Mouse (Mus musculus) spleen, embryonic (tissue): Measurements from ENCODE around the gene Rps15a.

Source experiments
- CTCF ChIA-PET: fragments of 350-600 bp; sonication (Branson Sonifier 250); formaldehyde crosslinking; loops from one replicate; lab custom pipeline; 2022; lab: Charles Lee

Gene Rps15a

DNA sequence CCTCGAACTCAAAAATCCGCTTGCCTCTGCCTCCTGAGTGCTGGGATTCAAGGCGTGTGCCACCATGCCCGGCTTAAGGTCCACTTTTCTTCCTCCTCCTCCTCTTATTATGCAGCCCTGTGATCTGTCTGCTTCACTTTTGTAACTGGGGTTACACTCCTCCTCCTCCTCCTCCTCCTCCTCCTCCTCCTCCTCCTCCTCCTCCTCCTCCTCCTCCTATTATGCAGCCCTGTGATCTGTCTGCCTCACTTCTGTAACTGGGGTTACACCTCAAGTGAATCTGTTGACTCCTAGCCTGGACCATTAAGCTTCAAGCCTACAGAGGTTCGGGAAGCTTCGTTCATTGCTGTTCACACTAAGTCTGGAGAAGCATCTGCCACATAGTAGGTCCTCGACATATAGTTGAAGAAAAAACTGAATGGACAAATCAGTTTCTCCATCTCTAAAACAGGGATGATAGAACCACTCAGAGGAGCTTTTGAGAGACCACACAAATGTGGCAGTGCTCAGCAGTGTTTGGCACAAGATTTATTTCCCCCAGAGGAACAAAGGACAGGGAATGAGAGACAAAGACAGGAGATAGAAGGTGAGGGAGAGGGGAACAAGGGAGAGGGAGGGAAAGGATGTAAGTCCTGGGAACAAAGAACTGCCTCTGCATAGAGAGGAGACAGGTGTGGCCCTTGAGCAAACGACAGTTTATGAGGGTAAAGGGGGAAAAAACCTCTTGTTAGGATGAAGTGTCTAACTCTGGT lies 975 bp upstream of the Rps15a start:
- CTCF ChIA-PET, result interaction anchor here (0.7 to 1.4 kb wide), 2 partner anchors 12 to 37 kb away, joined by 5 to 10 read pairs; partner anchors contain the start of gene Arl6ip1

DNA sequence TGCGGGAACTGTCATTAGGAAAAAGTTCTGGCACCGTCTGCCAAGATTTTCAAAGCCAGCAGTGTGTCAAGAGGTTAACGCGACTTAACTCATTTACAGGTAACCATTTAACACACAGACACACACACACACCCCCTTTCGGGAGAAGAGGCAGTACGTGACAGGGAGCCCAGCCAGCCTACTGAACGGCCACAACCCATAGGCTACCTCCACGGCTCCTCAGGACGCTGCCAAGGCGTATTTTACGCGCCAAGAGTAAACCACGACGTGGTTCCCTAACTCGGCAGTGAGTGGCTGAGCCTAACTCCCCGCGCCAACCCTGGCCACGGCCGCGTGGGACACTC lies 483 bp downstream of the Rps15a start:
- CTCF ChIA-PET, result no interaction called here

DNA sequence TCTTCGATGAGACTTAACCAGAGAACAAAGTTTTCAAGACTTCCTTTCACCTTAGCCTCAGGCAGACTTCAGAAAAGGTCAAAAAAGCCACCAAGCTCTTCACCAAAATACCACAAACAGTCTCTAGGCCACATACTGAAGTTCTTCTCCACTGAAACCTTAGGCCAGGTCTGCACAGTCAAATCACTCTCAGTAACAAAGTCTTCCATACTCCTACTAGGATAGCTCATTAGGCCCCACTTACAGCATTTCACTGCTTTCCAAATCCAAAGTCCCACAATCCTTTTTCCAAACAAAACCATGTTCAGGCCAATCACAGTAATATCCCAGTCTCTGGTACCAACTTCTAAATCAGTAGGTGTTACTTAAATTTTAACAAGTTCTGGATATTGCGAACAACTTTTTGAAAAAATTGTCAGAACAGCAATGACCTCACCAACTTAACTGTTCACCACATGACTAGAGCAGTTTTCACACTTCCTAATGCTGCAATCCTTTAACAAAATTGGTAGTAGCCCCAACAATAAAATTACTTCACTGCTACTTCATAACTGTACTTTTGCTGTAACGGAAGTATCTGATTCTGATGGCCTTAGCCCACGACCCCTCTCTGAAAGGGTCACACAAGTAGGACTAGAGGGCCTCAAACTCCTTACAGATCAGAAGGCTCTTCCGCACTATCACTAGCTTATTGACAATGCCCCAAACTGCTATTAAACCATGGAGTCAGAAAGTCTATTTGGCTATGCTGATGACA lies 2.3 kb downstream of the Rps15a start:
- CTCF ChIA-PET, result no interaction called here

DNA sequence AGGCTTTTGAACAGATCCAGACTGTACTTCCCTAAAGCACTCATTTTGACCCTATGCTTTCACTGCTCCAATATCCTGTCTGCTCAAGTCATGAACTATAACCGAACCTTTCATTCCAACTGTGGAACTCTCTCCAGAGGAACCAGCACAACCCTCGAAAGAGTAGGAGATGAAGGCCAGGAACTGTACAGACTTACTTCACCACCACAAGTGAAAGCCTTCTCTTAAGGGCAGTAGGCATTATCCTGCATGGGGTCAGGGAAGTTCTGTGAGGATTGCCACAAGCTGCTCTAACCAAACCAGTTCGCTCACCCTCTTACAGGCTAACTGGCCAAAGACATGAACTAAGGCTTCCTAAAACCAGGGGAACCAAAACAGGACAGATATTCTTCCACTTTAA lies 4.9 kb downstream of the Rps15a start:
- CTCF ChIA-PET, result interaction anchor here (0.6 kb wide), 1 partner anchor 657 kb away, joined by 4 read pairs; no protein-coding TSS in a partner anchor

DNA sequence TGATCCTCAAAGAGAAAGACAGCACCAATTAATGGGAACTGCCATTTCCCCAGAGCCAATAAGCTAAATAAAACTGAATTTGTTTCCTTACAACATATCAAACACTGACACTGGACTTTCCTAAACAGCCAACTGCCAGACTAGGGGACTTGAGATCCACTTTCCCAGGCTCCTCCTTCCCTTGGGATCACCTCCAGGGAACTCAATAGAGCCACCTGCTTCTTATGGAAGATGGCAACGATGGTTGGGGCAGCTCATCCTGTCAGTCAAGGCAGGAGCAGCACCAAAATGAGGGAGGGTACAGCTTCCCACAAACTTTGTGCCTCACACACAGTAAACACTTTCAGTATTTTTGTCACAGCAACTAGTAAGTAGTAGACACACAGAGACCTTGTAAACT lies 8.3 kb downstream of the Rps15a start:
- CTCF ChIA-PET, result no interaction called here

DNA sequence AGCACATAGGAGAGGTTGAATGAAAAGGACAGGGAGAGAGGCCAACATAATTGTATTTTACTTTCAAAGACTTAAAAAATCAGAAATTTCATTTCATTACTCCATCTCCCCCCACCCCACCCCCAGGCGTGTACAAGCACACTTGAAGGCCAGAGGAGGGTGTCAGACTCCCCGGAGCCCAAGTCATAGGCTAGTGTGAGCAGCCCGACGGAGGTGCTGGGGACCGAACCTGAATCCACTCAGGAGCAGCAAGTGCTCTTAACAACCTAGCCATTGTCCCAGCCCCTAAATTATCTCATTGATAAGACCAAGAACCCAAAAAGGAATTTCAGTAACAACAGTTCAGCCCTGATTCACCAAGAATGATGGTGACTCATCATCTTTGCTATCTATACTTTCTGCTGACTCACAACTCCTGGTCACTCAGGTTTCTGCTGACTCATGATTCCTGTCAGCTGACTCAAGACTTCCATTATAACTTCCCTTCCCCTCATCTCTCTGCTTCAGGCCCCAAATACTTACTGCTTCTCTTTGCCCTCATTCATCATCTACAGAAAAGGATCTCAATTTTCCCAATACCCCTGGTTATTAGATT lies 11.4 kb downstream of the Rps15a start:
- CTCF ChIA-PET, result no interaction called here

DNA sequence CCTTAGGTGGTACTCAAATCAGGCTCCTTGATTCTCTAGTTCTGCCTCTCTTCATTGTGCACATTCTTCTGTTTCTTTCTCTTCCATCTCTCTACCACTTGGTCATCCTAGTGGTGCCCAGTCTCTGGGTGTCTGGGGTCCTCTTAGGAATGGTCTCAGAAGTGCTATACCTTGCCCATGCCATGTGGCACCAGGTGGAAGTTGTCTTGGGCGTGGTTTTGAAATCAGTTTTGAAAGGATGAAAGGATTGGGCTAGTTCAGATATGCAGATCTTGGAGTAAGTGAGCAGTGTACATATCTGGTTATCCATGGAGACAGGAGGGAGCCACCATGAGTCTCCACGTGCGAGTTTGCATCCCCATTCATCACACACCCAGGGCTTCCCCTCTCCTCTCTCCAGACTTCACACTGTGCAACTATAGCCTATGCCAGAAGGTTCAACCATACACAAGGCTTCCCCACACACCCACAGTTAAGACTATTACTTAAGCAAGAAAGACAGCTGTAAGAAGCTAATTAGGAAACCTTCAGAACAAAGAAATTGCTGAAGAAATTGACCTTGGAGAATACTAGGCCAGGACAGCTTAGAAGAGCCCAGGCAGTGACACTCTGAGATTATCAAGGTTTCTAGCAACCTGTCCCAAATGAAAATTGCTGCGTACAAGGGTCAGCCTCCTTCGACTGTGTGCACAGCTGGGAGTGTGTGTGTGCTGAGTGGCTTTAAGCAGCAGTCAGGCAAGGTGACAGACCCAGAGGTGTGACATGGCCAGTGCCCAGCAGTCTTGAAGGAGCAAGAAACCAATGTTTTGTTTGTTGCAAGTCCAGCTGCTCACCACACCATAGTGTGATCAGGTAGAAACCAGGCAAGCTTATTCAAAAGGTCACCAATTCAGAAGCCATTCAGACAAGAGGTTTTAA lies 12.3 kb downstream of the Rps15a start:
- CTCF ChIA-PET, result no interaction called here

DNA sequence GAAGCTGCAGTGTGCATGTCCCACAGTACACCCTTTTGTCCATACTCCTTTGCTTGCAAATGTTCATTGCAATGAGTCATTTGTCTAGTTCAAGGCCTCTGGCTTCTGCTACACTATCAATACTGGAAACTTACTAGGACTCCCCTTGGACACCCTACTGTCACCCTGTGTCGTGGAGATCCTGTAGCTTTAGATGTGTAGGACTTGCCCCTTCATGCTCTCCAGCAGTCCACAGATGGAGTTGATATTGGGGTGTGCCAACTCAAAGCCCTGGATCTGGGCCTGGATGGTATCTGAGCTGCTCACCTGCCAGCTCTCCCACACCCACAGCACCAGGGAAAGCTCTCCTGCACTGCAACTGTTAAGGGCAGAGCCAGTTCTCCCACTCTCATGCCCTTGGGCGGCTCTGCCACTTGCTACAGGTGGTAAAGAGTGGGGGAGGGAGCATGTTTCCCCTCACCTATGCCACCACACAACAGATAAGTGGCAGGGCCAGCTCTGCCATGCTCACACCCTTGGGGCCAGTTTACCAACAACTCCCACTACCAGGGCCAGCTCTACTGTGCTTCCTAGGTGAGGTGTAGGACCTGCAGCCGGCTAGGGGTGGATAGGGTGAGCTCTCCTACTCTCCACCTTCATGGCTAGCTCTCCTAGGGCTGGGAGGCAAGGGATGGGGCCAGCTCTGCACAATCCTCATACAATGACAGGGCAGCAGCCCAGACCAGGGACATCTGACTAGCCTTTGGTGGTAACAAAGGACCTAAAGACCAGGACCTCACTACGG lies 13.1 kb downstream of the Rps15a start:
- CTCF ChIA-PET, result no interaction called here

DNA sequence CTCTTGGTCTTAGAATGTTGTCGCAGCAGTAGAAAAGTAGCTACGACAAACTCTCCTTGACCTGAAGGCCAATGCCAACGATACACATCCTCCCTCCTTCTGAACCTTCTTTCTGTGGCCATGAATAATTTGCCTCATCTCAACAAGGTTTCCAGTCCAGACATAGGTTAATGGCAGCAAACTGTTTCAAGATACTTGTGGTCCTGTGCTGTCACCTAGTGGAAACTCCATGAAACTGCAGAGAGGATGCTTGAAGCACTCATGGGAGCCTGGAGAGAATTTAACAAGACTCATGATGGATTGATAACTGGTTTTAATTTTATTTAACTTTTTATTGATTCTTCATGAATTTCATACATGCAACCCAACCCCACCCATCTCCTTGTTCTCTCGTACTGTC lies 13.8 kb downstream of the Rps15a start:
- CTCF ChIA-PET, result no interaction called here

DNA sequence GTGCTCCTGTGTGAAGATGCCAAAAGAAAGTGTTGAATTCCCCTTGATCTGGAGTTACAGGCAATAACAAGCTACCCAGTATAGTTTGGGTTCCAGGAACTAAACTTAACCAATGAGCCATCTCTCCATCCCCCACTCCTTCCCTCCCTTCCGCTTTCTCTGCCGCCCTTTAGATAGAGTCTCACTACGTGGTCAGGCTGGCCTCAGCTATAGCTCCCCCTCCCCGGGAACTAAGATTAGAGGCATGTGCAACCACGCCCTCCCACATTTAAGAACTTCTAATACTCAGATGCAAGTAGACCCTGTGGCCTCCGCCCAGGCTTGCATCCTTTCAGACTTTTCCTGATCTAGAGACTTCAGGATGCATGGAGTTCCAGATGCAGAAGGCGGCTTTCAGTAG lies 18.4 kb downstream of the Rps15a start:
- CTCF ChIA-PET, result no interaction called here

DNA sequence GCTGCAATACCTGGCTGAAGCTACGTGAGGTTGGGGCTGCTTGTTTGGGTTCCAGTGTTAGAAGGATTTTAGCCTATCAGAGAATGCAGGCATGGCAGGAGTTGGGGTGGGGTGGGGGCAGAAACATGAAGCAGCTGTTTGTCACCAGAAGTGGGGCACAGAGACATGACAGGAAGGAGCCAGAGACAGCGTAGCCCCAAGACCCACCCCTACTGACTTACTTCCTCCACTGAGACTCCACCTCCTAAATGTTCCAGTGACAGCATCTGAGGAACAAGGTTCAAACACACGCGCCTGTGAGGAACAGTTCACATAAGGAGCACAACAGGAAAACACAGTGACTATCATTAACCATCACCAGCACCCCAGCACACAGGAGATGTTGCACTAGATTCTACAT lies 36.0 kb downstream of the Rps15a start:
- CTCF ChIA-PET, result interaction anchor here (0.5 kb wide), 1 partner anchor 36 kb away, joined by 10 read pairs; no protein-coding TSS in a partner anchor

DNA sequence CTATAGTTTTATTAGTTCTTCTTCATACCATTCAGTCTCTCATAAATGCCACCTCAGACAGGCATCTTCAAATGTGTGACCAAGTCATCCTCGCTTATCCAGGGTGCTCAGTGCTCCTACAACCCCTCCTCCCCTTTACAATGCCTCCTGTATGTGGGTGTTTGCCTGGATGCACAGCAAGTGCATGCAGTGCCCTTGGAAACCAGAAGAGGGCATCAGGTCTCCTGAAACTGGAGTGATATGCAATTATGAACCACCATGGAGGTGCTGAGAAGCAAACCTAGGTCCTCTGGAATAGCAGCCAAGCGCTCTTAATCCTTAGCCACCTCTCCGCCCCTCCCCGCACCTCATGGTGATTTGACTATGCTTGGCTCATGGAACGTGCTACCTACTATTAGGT lies 36.9 kb downstream of the Rps15a start:
- CTCF ChIA-PET, result no interaction called here

DNA sequence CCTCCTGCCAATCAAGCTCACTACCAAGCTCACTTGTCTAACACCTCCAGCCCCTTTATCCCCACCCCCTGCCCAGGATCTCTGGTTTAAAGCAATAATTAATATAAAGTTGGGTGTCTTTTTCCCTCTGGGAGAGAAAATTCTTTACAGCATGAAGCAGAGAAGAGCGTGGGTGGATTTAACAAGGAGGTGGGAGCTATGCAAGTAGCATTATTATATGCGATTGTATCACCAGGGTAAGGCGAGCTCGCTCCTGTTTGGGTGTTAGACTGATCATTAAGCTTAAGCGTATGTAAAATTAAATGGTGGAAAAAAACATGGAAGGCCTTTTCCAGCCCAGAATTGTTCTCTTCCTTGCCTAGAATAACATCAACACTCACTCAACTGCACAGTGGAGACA lies 48.7 kb downstream of the Rps15a start:
- CTCF ChIA-PET, result no interaction called here

DNA sequence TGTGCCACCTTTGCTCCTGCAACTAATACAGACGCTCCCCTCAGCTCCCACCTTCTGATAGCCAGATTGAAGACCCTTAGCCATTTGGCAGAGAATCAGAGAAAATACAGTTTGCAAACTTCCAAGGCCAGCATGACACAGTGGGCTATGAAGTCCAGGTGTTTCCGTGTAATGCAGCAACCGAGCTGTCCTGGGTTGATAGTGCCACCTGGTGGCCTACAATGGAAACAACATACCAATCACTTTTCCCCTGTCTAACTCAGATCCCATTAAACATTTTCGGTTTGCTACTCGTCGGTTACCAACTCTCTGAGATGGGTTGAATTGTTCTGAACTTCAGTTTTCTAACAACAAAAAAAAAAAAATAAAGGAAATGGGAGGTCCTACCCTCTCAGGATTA lies 59.7 kb downstream of the Rps15a start:
- CTCF ChIA-PET, result interaction anchor here (0.6 kb wide), 1 partner anchor 497 kb away, joined by 3 read pairs; no protein-coding TSS in a partner anchor
